9 mouse cellular contexts compared by ENCODE assay signal in genomic region chrX:13656721-13657120, GRCm38 (mm10). TPM values are rescaled to one million over a fixed set of nuclear protein-coding genes. Genes with fewer than 3 reads are reported as not detected.
DNase-seq lines count a peak whose midpoint lies in the region; ATAC-seq and TF ChIP-seq lines count a peak whose summit lies in the region.
"Had no signal": no experiment of that assay in that cellular context is flagged by ENCODE, and none has a peak within 500 bp of the region (broad histone marks: within the 10 kb centered on the region; RNA-seq: fewer than 3 reads in every experiment).

No protein-coding gene starts in this region.

- TF ChIP-seq CTCF in forebrain, postnatal 0 days (IDR thresholded peaks at IDR 0.05; ENCODE audit: low read depth) = peak; percentile 64
- peak; percentile 68 for TF ChIP-seq CTCF in lung, postnatal 0 days (IDR thresholded peaks at IDR 0.05)

- no peaks in the 10 kb centered on the region for H3K36me3 ChIP-seq in forebrain, postnatal 0 days (ENCODE audit: insufficient read depth)
- no peaks in the 10 kb centered on the region for H3K36me3 ChIP-seq in forebrain, embryonic 12.5 days (replicated peaks)
- no peaks in the 10 kb centered on the region for H3K36me3 ChIP-seq in neural tube, embryonic 15.5 days
- no peaks in the 10 kb centered on the region for H3K36me3 ChIP-seq in lung, postnatal 0 days (ENCODE audit: insufficient read depth, low read length)
- H3K36me3 ChIP-seq: heart, embryonic 15.5 days had no signal

- no peak overlapping the region for H3K4me2 ChIP-seq in forebrain, postnatal 0 days (ENCODE audit: low read depth)
- H3K4me2 ChIP-seq in forebrain, embryonic 12.5 days = no peak overlapping the region
- no peak overlapping the region for H3K4me2 ChIP-seq in neural tube, embryonic 15.5 days
- H3K4me2 ChIP-seq in lung, postnatal 0 days (replicated peaks; ENCODE audit: low read depth, low read length) = no peak overlapping the region
- H3K4me2 ChIP-seq: heart, embryonic 15.5 days had no signal

- no peak overlapping the region for H3K27ac ChIP-seq in forebrain, postnatal 0 days (ENCODE audit: low read depth, low read length)
- H3K27ac ChIP-seq in forebrain, embryonic 12.5 days = no peak overlapping the region
- H3K27ac ChIP-seq in neural tube, embryonic 15.5 days (replicated peaks) = no peak overlapping the region
- H3K27ac ChIP-seq in lung, postnatal 0 days (ENCODE audit: low read length) = no peak overlapping the region
- H3K27ac ChIP-seq: heart, embryonic 15.5 days had no signal

- DNase-seq in forebrain, postnatal 0 days = peak; percentile 71
- peak; percentile 15 for DNase-seq in neural tube, embryonic 10.5 days (ENCODE audit: extremely low spot score, low spot score)
- DNase-seq in brain, embryonic 18.5 days (ENCODE audit: low read depth, low spot score) = peak; percentile 14
- peak; percentile 48 for DNase-seq in gastrocnemius, postnatal 10 days
- peak; percentile 73 for DNase-seq in lung, postnatal 0 days (ENCODE audit: low spot score)
- DNase-seq in thymus, postnatal 14 days = peak; percentile 56

- 11% methylated on average over 1 of the region's 1 CpGs for WGBS in forebrain, postnatal 0 days
- 5% methylated on average over 1 of the region's 1 CpGs for WGBS in forebrain, embryonic 12.5 days
- WGBS in neural tube, embryonic 15.5 days = 15% methylated on average over 1 of the region's 1 CpGs
- 0% methylated on average over 1 of the region's 1 CpGs for WGBS in lung, postnatal 0 days

- H3K27me3 ChIP-seq in forebrain, postnatal 0 days (ENCODE audit: insufficient read depth, low read length) = no peaks in the 10 kb centered on the region
- no peaks in the 10 kb centered on the region for H3K27me3 ChIP-seq in forebrain, embryonic 12.5 days
- H3K27me3 ChIP-seq in neural tube, embryonic 15.5 days (replicated peaks) = no peaks in the 10 kb centered on the region
- H3K27me3 ChIP-seq in lung, postnatal 0 days (replicated peaks; ENCODE audit: insufficient read depth, low read length) = no peaks in the 10 kb centered on the region
- H3K27me3 ChIP-seq: heart, embryonic 15.5 days had no signal

- H3K4me3 ChIP-seq in forebrain, postnatal 0 days (ENCODE audit: low read depth, low read length) = no peak overlapping the region
- H3K4me3 ChIP-seq in forebrain, embryonic 12.5 days (replicated peaks) = no peak overlapping the region
- H3K4me3 ChIP-seq in neural tube, embryonic 15.5 days (replicated peaks) = no peak overlapping the region
- H3K4me3 ChIP-seq in lung, postnatal 0 days (ENCODE audit: low read depth, low read length) = no peak overlapping the region
- H3K4me3 ChIP-seq: heart, embryonic 15.5 days had no signal

- no peak; the same call in 1 of the 2 replicates for ATAC-seq in forebrain, postnatal 0 days
- ATAC-seq in forebrain, embryonic 12.5 days (ENCODE audit: low FRiP score) = no peak
- no peak for ATAC-seq in neural tube, embryonic 15.5 days (ENCODE audit: low FRiP score)
- no peak for ATAC-seq in lung, postnatal 0 days

- H3K9me3 ChIP-seq in forebrain, postnatal 0 days (ENCODE audit: low read length) = no peaks in the 10 kb centered on the region
- H3K9me3 ChIP-seq in forebrain, embryonic 12.5 days = no peaks in the 10 kb centered on the region
- no peaks in the 10 kb centered on the region for H3K9me3 ChIP-seq in neural tube, embryonic 15.5 days (replicated peaks)
- no peaks in the 10 kb centered on the region for H3K9me3 ChIP-seq in lung, postnatal 0 days (ENCODE audit: low read length)
- H3K9me3 ChIP-seq: heart, embryonic 15.5 days had no signal

- no peak overlapping the region for H3K9ac ChIP-seq in forebrain, postnatal 0 days
- no peak overlapping the region for H3K9ac ChIP-seq in forebrain, embryonic 12.5 days
- H3K9ac ChIP-seq in neural tube, embryonic 15.5 days (replicated peaks) = no peak overlapping the region
- H3K9ac ChIP-seq in lung, postnatal 0 days (replicated peaks; ENCODE audit: low read depth) = no peak overlapping the region
- H3K9ac ChIP-seq: heart, embryonic 15.5 days had no signal

- no peaks in the 10 kb centered on the region for H3K4me1 ChIP-seq in forebrain, postnatal 0 days (ENCODE audit: insufficient read depth)
- no peaks in the 10 kb centered on the region for H3K4me1 ChIP-seq in forebrain, embryonic 12.5 days
- H3K4me1 ChIP-seq in neural tube, embryonic 15.5 days = no peaks in the 10 kb centered on the region
- H3K4me1 ChIP-seq in lung, postnatal 0 days (ENCODE audit: insufficient read depth, low read depth, low read length) = no peaks in the 10 kb centered on the region; the same call in 1 of the 2 replicates
- H3K4me1 ChIP-seq: heart, embryonic 15.5 days had no signal

- no peak for TF ChIP-seq EP300 in lung, postnatal 0 days (IDR thresholded peaks at IDR 0.05)

RNA-seq across cellular contexts. Expression of gene Gpr82, which starts 4.4 kb away (rescaled TPM):
- not detected in 2 replicates for total RNA-seq in forebrain, postnatal 0 days (2014; rRNA removed)
- 0.19 TPM in 1 of 2 replicates, not detected in the other for polyA plus RNA-seq in forebrain, postnatal 0 days (2015; fragmentation: Nextera tagmentation; extraction: Ambion mirVana)
- 0.42 and 0.84 TPM in 2 replicates for polyA plus RNA-seq in forebrain, embryonic 12.5 days (2016; fragmentation: Nextera tagmentation; extraction: Ambion mirVana)
- polyA plus RNA-seq in neural tube, embryonic 15.5 days (2015; fragmentation: Nextera tagmentation; extraction: Ambion mirVana) = 0.37 and 0.49 TPM in 2 replicates
- not detected for total RNA-seq in gastrocnemius, postnatal 10 days (2021)
- polyA plus RNA-seq in lung, postnatal 0 days (2015; fragmentation: Nextera tagmentation; extraction: Ambion mirVana) = 0.07 and 0.32 TPM in 2 replicates

RNA-seq across cellular contexts. Expression of gene Gpr34, which starts 24.8 kb away (rescaled TPM):
- total RNA-seq in forebrain, postnatal 0 days (2014; rRNA removed) = 3.5 and 3.9 TPM in 2 replicates
- 5.0 and 5.6 TPM in 2 replicates for polyA plus RNA-seq in forebrain, postnatal 0 days (2015; fragmentation: Nextera tagmentation; extraction: Ambion mirVana)
- polyA plus RNA-seq in forebrain, embryonic 12.5 days (2016; fragmentation: Nextera tagmentation; extraction: Ambion mirVana) = 1.6 and 2.3 TPM in 2 replicates
- 2.7 and 3.3 TPM in 2 replicates for polyA plus RNA-seq in neural tube, embryonic 15.5 days (2015; fragmentation: Nextera tagmentation; extraction: Ambion mirVana)
- total RNA-seq in gastrocnemius, postnatal 10 days (2021) = 1 to 10 TPM; 1.5 to 3.3 TPM
- polyA plus RNA-seq in lung, postnatal 0 days (2015; fragmentation: Nextera tagmentation; extraction: Ambion mirVana) = 4.3 and 4.4 TPM in 2 replicates

Comparison
In these comparisons a context has a peak if more than half of its experiments do, and no peak if none do; other contexts are left out.
1. DNase-seq: peak in every context shown above with its lines; median percentile 73 in lung, postnatal 0 days; 71 in forebrain, postnatal 0 days; 56 in thymus, postnatal 14 days; 48 in gastrocnemius, postnatal 10 days; 15 in neural tube, embryonic 10.5 days; 14 in brain, embryonic 18.5 days.